Mouse (Mus musculus): ENCODE results near the gene Spaar.

GRCm38 (mm10) chr4:43726995-43727394 is 2.8 kb upstream of the Spaar start, which contains the start of gene Hrct1:
- no peak for TF ChIP-seq ZNF384 (IDR thresholded peaks at IDR 0.05; ENCODE audit: low read depth, low read length)
- TF ChIP-seq HCFC1 (IDR thresholded peaks at IDR 0.05; ENCODE audit: borderline replicate concordance, insufficient read depth, low read length) = no peak
- TF ChIP-seq CHD2 (IDR thresholded peaks at IDR 0.05; ENCODE audit: low read depth, low read length) = no peak
- no peak for TF ChIP-seq MAFK (IDR thresholded peaks at IDR 0.05; ENCODE audit: insufficient read depth, low read depth, low read length)

All from ES-E14 (cell line).